Mouse (Mus musculus) macrophage (primary cell): ENCODE measurements around the gene Cdh23. TPM values are rescaled to one million over a fixed set of nuclear protein-coding genes. Genes with fewer than 3 reads are reported as not detected.

Source experiments
- H3K27ac ChIP-seq: fragments of 350-480 bp; formaldehyde crosslinking; 2 replicates; pipeline ENCODE4 v1.9.0; 2021
- H3K36me3 ChIP-seq: fragments of 350-480 bp; formaldehyde crosslinking; 2 replicates; pipeline ENCODE4 v1.9.0; 2021; ENCODE audit errors: inconsistent target
- H3K4me3 ChIP-seq: fragments of 350-480 bp; formaldehyde crosslinking; 2 replicates; pipeline ENCODE4 v1.9.0; 2021; ENCODE audit errors: inconsistent target
- H3K79me2 ChIP-seq: fragments of 350-480 bp; formaldehyde crosslinking; 2 replicates; pipeline ENCODE4 v1.9.0; 2021; ENCODE audit errors: inconsistent target
- WGBS: methylation state at CpG from one replicate; pipeline ENCODE4 v1.1.7; 2026; ENCODE audit warnings: inconsistent platforms; ENCODE audit not compliant: missing documents; 5-methylcytosine and 5-hydroxymethylcytosine counted together
- polyA plus RNA-seq: library from polyadenylated mRNA; stranded (reverse); fragments of 250-400 nt; gene quantifications from 3 replicates; pipeline ENCODE4 v1.2.4, GENCODE M21; 2018; ENCODE audit warnings: inconsistent platforms

Gene Cdh23
- polyA plus RNA-seq, 1 experiment from 2014 or later = 0.40 TPM

- H3K36me3 ChIP-seq = peaks cover 9% of the 10 kb centered on the region; the same call in 1 of the 2 replicates
- peaks cover 99% of the 10 kb centered on the region for H3K79me2 ChIP-seq
- peak overlapping the region; percentile 100 for H3K27ac ChIP-seq
- peak overlapping the region; percentile 93 for H3K4me3 ChIP-seq
- 7% methylated on average over 10 of the region's 10 CpGs for WGBS
Measured at GRCm38 (mm10) chr10:60282116-60283014, 413.9 kb downstream of the Cdh23 start.

GRCm38 (mm10) chr10:60281571-60282050 lies 414.7 kb downstream of the Cdh23 start:
- peak overlapping the region; percentile 100 for H3K27ac ChIP-seq
- 66% methylated on average over 9 of the region's 9 CpGs for WGBS
- H3K36me3 ChIP-seq = peaks cover 4% of the 10 kb centered on the region; the same call in 1 of the 2 replicates
- peak overlapping the region; percentile 93 for H3K4me3 ChIP-seq
- peaks cover 99% of the 10 kb centered on the region for H3K79me2 ChIP-seq

- Histone ChIP-seq H3K4me3 (peak overlapping the region; percentile 93), H3K27ac (peak overlapping the region; percentile 100), H3K79me2 (peaks cover 99% of the 10 kb centered on the region), H3K36me3 (no peaks in the 10 kb centered on the region)
- WGBS = 77% methylated on average over 6 of the region's 6 CpGs
Measured at GRCm38 (mm10) chr10:60280353-60280752, 415.9 kb downstream of the Cdh23 start.

GRCm38 (mm10) chr10:60279941-60280301 lies 416.4 kb downstream of the Cdh23 start:
- 63% methylated on average over 9 of the region's 9 CpGs for WGBS
- peak overlapping the region; percentile 100 for H3K27ac ChIP-seq

GRCm38 (mm10) chr10:60279290-60279940 lies 416.9 kb downstream of the Cdh23 start:
- H3K36me3 ChIP-seq = no peaks in the 10 kb centered on the region
- H3K79me2 ChIP-seq = peaks cover 99% of the 10 kb centered on the region
- H3K27ac ChIP-seq = peak overlapping the region; percentile 100
- 56% methylated on average over 7 of the region's 8 CpGs for WGBS
- H3K4me3 ChIP-seq = peak overlapping the region; percentile 93

More at GRCm38 (mm10) chr10:60279941-60280301, 416.4 kb downstream of the Cdh23 start:
- Histone ChIP-seq H3K36me3 (no peaks in the 10 kb centered on the region), H3K79me2 (peaks cover 99% of the 10 kb centered on the region), H3K4me3 (peak overlapping the region; percentile 93)

GRCm38 (mm10) chr10:60278786-60279185 lies 417.5 kb downstream of the Cdh23 start:
- Histone ChIP-seq H3K4me3 (peak overlapping the region; percentile 93), H3K27ac (peak overlapping the region; percentile 100)
- 55% methylated on average over 3 of the region's 3 CpGs for WGBS

GRCm38 (mm10) chr10:60278006-60278399 lies 418.3 kb downstream of the Cdh23 start:
- Histone ChIP-seq H3K36me3 (no peaks in the 10 kb centered on the region), H3K4me3 (peak overlapping the region; percentile 93), H3K79me2 (peaks cover 90% of the 10 kb centered on the region), H3K27ac (peak overlapping the region; percentile 100)
- 1% methylated on average over 13 of the region's 13 CpGs for WGBS

More at GRCm38 (mm10) chr10:60278786-60279185, 417.5 kb downstream of the Cdh23 start:
- Histone ChIP-seq H3K36me3 (no peaks in the 10 kb centered on the region), H3K79me2 (peaks cover 96% of the 10 kb centered on the region)

GRCm38 (mm10) chr10:60277207-60278005 lies 418.9 kb downstream of the Cdh23 start, which contains the start of gene Psap:
Gene Psap (plus strand): TSS chr10:60277627.
- H3K4me3 ChIP-seq = peak within 1 kb of the TSS; percentile 93
- H3K79me2 ChIP-seq = peaks cover 90% of the 10 kb centered on the region
- 3% methylated on average over 48 of the region's 54 CpGs for WGBS
- peak within 1 kb of the TSS; percentile 100 for H3K27ac ChIP-seq
- H3K36me3 ChIP-seq = no peaks in the 10 kb centered on the region

- Histone ChIP-seq H3K79me2 (peaks cover 77% of the 10 kb centered on the region), H3K27ac (peak overlapping the region; percentile 100), H3K36me3 (no peaks in the 10 kb centered on the region), H3K4me3 (no peak overlapping the region; the same call in 1 of the 2 replicates)
- 7% methylated on average over 5 of the region's 6 CpGs for WGBS
Measured at GRCm38 (mm10) chr10:60273382-60273781, 422.9 kb downstream of the Cdh23 start.

GRCm38 (mm10) chr10:60272241-60272640 lies 424.0 kb downstream of the Cdh23 start:
- Histone ChIP-seq H3K36me3 (no peaks in the 10 kb centered on the region), H3K27ac (peak overlapping the region; percentile 100), H3K79me2 (peaks cover 74% of the 10 kb centered on the region), H3K4me3 (no peak overlapping the region)
- 65% methylated on average over 4 of the region's 6 CpGs for WGBS

GRCm38 (mm10) chr10:60271015-60271414 lies 425.3 kb downstream of the Cdh23 start:
- 89% methylated on average over 6 of the region's 6 CpGs for WGBS
- H3K36me3 ChIP-seq = no peaks in the 10 kb centered on the region
- peaks cover 62% of the 10 kb centered on the region for H3K79me2 ChIP-seq
- H3K27ac ChIP-seq = peak overlapping the region; percentile 100; the same call in 1 of the 2 replicates
- no peak overlapping the region for H3K4me3 ChIP-seq

- 36% methylated on average over 13 of the region's 13 CpGs for WGBS
- H3K4me3 ChIP-seq = no peak overlapping the region
- peak overlapping the region; percentile 100 for H3K27ac ChIP-seq
- H3K79me2 ChIP-seq = peaks cover 51% of the 10 kb centered on the region; the same call in 1 of the 2 replicates
- no peaks in the 10 kb centered on the region for H3K36me3 ChIP-seq
Measured at GRCm38 (mm10) chr10:60269141-60270064, 426.9 kb downstream of the Cdh23 start.

- no peak overlapping the region for H3K4me3 ChIP-seq
- peak overlapping the region; percentile 100 for H3K27ac ChIP-seq
- no peaks in the 10 kb centered on the region for H3K36me3 ChIP-seq
- 14% methylated on average over 4 of the region's 11 CpGs for WGBS
- H3K79me2 ChIP-seq = peaks cover 54% of the 10 kb centered on the region; the same call in 1 of the 2 replicates
Measured at GRCm38 (mm10) chr10:60268738-60269137, 427.6 kb downstream of the Cdh23 start.
